Mouse (Mus musculus) megakaryocyte, embryonic 14.5 days (primary cell): Measurements from ENCODE around the gene Immt.

Source experiments
- FLI1 ChIP-seq: IDR thresholded peaks from 2 replicates; pipeline ENCODE4 v1.6.1; 2012; ENCODE audit warnings: low read length, inconsistent platforms, mixed read lengths
- GATA1 ChIP-seq: IDR thresholded peaks from 3 replicates; pipeline ENCODE4 v1.6.1; 2012; ENCODE audit warnings: mixed read lengths, low read length, inconsistent platforms, borderline replicate concordance

- TF ChIP-seq GATA1 (no peak), FLI1 (no peak)
These were observed 77.6 kb downstream of the Immt start, which contains the start of the genes Ptcd3 and Polr1a for GRCm38 (mm10) chr6:71908481-71909381.
